Mouse (Mus musculus) cerebellum, postnatal 4 days (tissue): ENCODE results near the gene Rab36.

Source experiments
- DNase-seq, 2 experiments: peaks; one replicate each; pipeline ENCODE4 v3.0.0; 2022; ENCODE audit warnings: low spot score in 2 of 2, mixed read lengths in 1 of 2

The Rab36 gene

DNA sequence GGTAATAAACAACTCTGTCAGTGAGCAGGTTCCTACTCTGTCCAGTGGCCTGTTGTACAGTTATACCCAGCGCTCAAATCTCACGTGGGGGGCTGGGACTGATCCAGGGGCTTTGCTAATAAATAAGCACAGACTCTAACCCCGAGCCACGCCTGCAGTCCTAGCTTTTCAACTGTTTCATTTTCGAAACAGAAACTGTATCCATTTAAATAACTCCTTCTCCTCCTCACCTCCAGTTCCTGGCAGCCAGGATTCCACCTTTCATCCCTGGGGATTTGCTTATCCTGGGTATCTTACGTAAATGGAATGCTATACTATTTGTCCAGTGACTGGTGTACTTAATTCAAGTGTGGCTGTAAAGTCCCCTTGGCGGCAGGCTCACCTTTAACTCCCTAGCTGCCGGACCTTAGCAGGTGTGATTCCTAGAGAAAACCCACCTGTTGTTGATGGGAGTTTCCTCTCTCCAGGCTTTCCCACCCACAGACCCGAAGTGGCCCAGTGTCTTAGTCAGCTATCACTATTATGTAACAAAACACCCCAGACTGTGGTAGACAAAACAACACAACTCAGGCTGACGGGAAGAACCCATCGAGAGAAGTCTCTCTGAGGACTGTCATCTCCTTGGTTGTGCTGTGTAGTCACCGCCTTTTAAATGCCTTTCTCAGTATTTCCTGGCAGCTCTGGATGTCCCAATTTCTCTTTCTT, 31.9 kb downstream of the Rab36 start:
- DNase-seq: no peak

DNA sequence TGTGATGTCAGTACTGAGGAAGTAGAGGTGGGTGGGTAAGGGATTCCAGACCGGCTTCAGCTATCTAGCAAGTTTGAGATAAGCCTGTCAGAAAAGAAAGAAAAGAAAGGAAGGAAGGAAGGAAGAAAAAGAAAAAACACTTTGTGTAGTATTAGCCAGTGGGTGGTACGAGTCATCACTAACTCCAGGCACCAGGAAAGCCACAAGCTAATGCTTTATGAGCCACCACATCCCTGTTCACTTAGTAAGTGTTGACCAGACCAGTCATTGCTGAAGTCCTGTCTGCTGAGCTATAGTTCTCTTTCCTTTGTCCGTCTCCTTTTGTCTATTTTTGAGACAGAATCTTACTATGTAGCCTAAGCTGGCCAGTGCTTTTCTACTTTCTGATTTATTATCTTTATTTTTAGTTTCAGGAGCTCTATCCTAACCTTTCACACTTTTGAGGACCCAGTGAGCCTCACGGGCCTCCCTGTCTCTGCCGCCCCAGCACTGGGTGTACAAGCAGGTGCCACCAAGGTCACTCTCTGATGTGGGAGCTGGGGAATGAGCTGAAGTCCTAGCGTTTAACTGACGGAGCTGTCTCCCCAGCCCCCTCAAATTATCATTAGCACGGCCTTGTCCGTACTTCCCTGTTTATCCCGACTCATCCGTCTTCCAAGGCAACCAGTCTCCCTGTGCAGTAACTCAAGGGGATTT, 33.6 kb downstream of the Rab36 start:
- no peak for DNase-seq

GRCm38 (mm10) chr10:75075665-75076064, 38.8 kb downstream of the Rab36 start:
- DNase-seq: no peak

DNA sequence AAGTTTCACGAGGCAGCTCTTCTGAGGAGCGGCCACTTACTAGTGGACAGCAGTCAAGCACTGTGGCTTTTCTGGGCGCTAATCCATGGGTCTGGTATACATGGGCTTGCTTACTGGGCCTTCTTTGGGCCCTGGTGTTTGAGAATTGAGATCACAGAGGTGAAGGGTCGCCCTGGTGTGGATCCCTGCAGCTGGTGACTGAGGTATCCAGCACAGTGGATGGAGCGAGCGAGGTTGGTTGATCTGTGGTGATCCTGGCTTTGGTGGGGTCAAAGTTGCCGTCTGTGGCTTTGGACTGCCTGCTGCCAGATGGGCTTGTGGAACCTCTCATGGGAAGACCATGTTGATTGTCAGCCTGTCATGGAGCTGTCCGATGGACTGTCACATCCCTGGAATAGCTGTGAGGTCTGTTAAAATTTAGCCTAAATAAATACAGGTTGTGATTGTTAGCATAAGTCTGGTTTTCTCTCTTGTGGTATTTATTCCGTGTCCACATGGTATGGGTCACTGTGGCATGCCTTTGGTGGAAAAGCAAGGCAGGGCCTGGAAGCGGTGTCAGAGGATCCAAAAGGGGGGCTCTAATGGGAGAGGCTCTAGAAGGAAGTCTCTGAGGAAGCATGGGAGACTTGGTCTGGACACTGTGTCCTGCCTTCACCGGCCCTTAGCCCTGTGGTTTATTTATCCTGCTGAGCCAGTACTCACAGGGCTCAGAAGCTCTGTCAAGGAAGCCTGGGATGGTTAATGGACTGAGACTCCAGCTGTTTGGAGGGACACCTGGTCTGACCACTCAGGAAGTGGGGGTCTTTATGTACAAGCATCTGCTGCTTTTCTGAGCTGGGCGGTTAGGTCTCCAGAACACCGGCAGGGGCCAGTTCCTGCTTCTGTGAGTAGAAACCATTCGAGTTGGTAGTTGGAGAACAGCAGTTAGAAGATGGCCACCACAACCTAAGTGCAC, 41.6 kb downstream of the Rab36 start:
- no peak for DNase-seq

DNA sequence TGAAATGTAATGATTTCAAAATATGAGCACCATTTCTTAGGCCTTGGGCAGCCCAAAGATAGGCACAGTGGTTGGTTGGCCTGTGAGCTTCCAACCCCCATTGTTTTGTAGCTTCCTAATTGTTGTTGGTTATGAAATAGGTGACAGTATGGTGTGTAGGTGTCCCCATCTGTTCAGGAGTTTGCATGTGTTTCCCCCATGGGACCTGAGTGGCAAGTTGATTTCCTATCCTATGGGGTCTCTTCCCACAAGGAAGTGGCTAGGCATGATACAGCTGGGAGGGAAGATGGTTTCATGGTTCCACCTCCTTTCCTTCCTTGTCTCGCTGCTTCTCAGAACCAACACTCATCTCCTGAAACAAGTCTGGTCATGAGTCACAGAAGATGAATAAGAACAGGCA, 48.5 kb downstream of the Rab36 start:
- DNase-seq: no peak

- DNase-seq: no peak
These were observed 51.6 kb downstream of the Rab36 start for GRCm38 (mm10) chr10:75088471-75088870.

GRCm38 (mm10) chr10:75091478-75092152, 54.8 kb downstream of the Rab36 start:
- peak in 1 of 2 experiments; percentile 30 for DNase-seq

GRCm38 (mm10) chr10:75093252-75093987, 56.6 kb downstream of the Rab36 start:
- DNase-seq: no peak

- DNase-seq: no peak
These were observed 57.5 kb downstream of the Rab36 start for GRCm38 (mm10) chr10:75094338-75094737.

DNA sequence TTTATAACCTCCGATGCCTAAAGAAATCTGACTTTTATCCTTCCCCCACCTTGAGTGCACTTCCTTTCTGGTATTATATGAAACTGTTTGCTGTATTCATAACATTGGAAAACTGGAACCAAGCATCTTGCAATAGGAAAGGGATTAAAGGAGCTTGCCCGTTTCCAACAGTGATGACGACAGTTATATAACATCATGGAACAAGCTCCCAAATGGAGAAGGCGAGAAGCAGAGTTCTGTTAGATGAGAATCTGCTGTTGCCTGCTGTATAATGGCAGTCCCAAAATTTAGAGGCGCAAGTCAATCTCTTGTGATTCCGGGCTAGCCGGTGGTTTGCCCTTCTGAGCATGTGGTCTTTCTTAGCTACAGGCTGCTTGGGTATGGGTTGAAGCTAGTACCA, 58.4 kb downstream of the Rab36 start:
- DNase-seq: no peak

DNA sequence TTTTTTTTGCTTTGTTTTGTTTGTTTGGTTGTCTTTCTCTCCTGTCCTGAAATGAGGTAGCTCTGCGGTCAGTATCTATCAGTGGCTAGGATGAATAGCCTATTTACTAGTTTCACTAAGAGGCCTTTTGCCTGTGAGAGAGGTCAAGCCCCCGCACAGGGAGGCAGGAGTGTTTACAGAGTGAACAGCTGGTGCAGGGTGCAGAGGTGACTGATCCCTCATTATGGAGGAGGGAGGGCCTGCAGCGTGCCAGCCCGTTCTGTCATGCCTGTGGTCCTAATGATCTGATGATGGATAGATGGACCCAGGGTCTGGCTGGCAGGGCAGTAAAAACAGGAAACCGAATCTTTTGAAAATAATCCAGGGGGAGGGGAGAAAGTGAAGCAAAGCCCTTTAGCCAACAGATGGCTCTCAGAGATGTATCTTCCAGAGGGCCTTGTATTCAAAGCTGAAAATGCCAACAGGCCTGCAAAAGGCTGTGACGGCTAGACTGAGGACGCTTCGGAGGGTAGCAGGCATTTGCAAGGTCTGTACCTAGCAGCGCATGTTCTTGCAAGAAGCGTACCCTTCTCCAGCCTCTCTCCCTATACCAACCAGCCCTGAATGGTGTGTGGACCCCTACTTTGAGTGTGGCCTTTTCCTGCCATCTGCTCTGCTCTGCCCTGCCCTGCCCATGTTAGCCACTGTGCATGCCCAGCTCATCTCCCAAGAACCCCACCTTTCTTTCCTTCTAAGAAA, 61.8 kb downstream of the Rab36 start:
- DNase-seq: no peak

DNA sequence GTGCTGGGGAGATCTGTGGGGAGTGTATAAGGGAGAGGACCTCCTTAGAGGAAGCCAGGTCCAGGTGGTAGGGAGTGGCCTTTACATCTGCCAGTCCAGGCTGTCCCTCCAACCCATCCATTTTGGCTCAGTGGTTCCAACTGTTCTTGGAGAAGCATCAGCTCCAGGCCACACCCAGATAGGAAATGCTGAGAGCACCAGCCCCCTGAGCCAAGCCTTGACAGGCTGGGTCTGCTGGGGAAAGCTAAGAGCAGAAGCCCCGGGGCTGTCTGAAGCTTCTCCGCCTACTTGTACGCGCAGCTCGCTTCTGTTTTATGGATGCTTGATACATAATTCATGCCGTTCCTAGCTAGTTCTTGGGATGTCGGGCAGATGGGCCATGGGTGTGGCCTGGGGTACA, 63.4 kb downstream of the Rab36 start:
- peak in 1 of 2 experiments; percentile 30 for DNase-seq

- DNase-seq: no peak
These were observed 66.6 kb downstream of the Rab36 start for GRCm38 (mm10) chr10:75103502-75103901.
